Mouse (Mus musculus) neural tube, embryonic 14.5 days (tissue): ENCODE results near the gene Mzf1. TPM values are rescaled to one million over a fixed set of nuclear protein-coding genes. Genes with fewer than 3 reads are reported as not detected.

ENCODE experiments used
- ATAC-seq: fragments of 200-750 bp; cut with Nextera tagmentation; 2 replicates; pipeline ENCODE4 v1.8.0; 2017; ENCODE audit warnings: low read depth, mild to moderate bottlenecking, moderate TSS enrichment, moderate library complexity
- H3K27ac ChIP-seq: fragments of 300-500 bp; sonication (generic); 2 replicates; pipeline ENCODE4 v1.5.1; 2014; ENCODE audit warnings: low read depth, mild to moderate bottlenecking, control low read depth, low read length, moderate library complexity, mixed read lengths
- H3K27me3 ChIP-seq: fragments of 300-500 bp; sonication (generic); 2 replicates; pipeline ENCODE4 v1.6.1; 2014; ENCODE audit warnings: low read length; ENCODE audit not compliant: control insufficient read depth, insufficient read depth
- H3K36me3 ChIP-seq: fragments of 300-500 bp; sonication (generic); 2 replicates; pipeline ENCODE4 v1.6.1; 2014; ENCODE audit warnings: low read length, mixed read lengths; ENCODE audit not compliant: control insufficient read depth, insufficient read depth
- H3K4me1 ChIP-seq: fragments of 300-500 bp; sonication (generic); 2 replicates; pipeline ENCODE4 v1.6.1; 2014; ENCODE audit warnings: low read length; ENCODE audit not compliant: control insufficient read depth, insufficient read depth
- H3K4me2 ChIP-seq: fragments of 300-500 bp; sonication (generic); 2 replicates; pipeline ENCODE4 v1.6.1; 2014; ENCODE audit warnings: mild to moderate bottlenecking, low read depth, low read length, control low read depth
- H3K4me3 ChIP-seq: fragments of 300-500 bp; sonication (generic); 2 replicates; pipeline ENCODE4 v1.5.1; 2014; ENCODE audit warnings: low read depth, low read length, control low read depth, mixed read lengths
- H3K9ac ChIP-seq: fragments of 300-500 bp; sonication (generic); replicated peaks from 2 replicates; pipeline ENCODE4 v1.6.1; 2014; ENCODE audit warnings: low read depth, mild to moderate bottlenecking, control low read depth, low read length, mixed read lengths
- H3K9me3 ChIP-seq: fragments of 300-500 bp; sonication (generic); 2 replicates; pipeline ENCODE4 v1.6.1; 2016; ENCODE audit warnings: low read length; ENCODE audit not compliant: control insufficient read depth
- WGBS: fragments of 180-500 bp; shearing (Covaris S2); extraction: QIAGEN DNeasy Blood & Tissue Kit; methylation state at CpG from one replicate; pipeline ENCODE4 v1.1.7; 2014; 5-methylcytosine and 5-hydroxymethylcytosine counted together
- polyA plus RNA-seq: library from polyadenylated mRNA; unstranded; fragments of >200 nt; fragmentation: Nextera tagmentation; extraction: Ambion mirVana; gene quantifications from 2 replicates; pipeline ENCODE4 v1.2.1, GENCODE M21; 2014

Gene Mzf1
- polyA plus RNA-seq, 1 experiment from 2014 or later, result 9.0 TPM

DNA sequence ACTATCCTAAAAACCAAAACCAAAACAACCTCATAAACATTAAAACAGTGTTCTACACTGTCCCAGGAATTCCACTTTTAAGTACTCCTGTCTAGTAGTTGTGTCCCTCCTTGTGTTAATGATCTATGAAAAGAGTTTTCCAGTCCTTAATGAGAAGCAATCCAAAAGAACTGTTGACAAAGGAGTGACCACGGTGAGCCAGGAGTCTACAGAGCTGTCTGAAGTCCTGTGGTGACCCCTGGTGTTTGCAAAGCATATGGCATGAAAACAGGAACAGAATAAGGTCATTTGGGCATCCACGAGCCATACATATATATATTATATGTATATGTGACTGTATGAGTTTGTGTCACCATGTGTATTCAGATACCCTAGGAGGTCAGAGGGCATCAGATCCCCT, 8.5 kb downstream of the Mzf1 start:
- WGBS, result 12% methylated on average over 2 of the region's 2 CpGs
- ATAC-seq, result peak; percentile 44

DNA sequence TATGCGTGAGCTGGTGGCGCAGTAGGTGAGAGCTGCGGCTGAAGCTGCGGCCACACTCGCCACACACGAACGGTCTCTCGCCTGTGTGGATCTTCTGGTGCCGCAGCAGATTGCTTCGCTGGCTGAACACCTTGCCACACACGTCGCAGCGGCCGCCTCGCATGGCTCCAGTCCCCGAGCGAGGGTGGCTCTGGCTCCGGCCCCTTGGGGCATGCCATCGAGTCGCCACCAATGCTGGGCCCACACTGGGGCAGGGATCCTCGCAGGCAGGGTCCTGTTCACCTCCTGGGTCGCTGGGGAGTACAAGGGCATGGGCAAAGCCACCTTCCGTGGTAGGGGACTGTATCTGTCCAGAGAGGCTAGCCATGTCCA, 10.3 kb downstream of the Mzf1 start:
- WGBS, result 3% methylated on average over 23 of the region's 23 CpGs
- Histone ChIP-seq H3K4me3 (peak overlapping the region; percentile 44), H3K4me1 (0 out of 2 replicates have a peak, but pooled peaks cover 8% of the 10 kb centered on the region), H3K27me3 (peaks cover 18% of the 10 kb centered on the region), H3K4me2 (peak overlapping the region; percentile 87), H3K36me3 (no peaks in the 10 kb centered on the region), H3K9me3 (no peaks in the 10 kb centered on the region), H3K27ac (peak overlapping the region; percentile 71), H3K9ac (peak overlapping the region; percentile 72)
- no peak; the same call in none of the 2 replicates for ATAC-seq

More for the DNA sequence above, 8.5 kb downstream of the Mzf1 start:
- no peaks in the 10 kb centered on the region for H3K9me3 ChIP-seq
- H3K4me3 ChIP-seq, result no peak overlapping the region
- H3K4me2 ChIP-seq, result no peak overlapping the region
- no peaks in the 10 kb centered on the region for H3K36me3 ChIP-seq
- no peak overlapping the region for H3K9ac ChIP-seq
- peaks cover 18% of the 10 kb centered on the region for H3K27me3 ChIP-seq
- H3K27ac ChIP-seq, result no peak overlapping the region
- 0 out of 2 replicates have a peak, but pooled peaks cover 8% of the 10 kb centered on the region for H3K4me1 ChIP-seq

DNA sequence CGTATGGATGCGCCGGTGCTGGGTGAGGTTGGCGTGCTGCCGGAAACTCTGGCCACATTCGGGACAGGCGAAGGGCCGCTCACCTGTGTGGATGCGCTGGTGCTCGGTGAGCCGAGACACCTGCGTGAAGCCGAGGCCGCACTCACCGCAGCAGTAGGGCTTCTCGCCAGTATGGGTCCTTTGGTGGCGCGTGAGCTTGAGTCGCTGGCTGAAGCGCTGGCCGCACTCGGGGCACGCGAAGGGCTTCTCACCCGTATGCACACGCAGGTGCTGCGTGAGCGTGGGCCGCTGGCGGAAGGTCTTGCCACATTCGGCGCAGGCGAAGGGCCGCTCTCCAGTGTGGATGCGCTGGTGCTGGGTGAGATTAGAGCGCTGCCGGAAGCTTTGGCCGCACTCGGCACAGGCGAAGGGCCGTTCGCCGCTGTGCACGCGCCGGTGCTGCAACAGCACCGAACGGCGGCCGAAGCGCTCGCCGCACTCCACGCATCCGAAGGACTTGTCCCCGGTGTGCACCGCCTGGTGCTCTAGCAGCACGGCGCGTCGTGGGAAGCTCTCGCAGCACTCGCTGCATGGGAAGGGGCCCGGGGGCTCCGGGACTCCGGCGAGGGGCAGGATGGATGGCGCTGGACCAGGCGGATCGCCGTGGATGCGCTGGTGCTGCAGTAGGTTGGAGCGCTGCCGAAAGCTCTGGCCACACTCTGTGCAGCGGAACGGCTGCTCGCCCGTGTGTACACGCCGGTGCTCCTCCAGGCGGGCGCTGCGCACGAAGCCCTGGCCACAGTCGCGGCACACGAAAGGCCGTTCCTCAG, 10.9 kb downstream of the Mzf1 start:
- H3K27me3 ChIP-seq, result peaks cover 18% of the 10 kb centered on the region
- H3K36me3 ChIP-seq, result no peaks in the 10 kb centered on the region
- H3K4me3 ChIP-seq, result peak overlapping the region; percentile 44
- peak overlapping the region; percentile 87 for H3K4me2 ChIP-seq
- no peaks in the 10 kb centered on the region for H3K9me3 ChIP-seq
- WGBS, result 5% methylated on average over 80 of the region's 88 CpGs
- H3K9ac ChIP-seq, result peak overlapping the region; percentile 72
- peak; percentile 52 for ATAC-seq
- H3K4me1 ChIP-seq, result peaks cover 11% of the 10 kb centered on the region; the same call in 1 of the 2 replicates
- peak overlapping the region; percentile 71 for H3K27ac ChIP-seq

DNA sequence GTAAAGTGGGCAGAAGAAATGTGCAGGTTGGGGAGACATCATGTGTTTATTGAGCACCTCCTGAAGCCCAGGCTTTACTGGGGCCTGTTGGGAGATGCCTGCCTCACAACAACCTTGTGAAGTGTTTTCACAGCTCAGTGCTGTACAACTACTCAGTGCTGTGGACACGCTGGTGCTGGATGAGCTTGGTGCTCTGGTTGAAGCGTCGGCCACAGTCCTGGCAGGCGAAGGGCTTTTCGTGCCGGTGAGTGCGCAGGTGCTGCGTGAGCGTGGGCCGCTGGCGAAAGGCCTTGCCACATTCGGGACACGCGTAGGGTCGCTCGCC, 11.5 kb downstream of the Mzf1 start:
- Histone ChIP-seq H3K36me3 (no peaks in the 10 kb centered on the region), H3K27ac (no peak overlapping the region), H3K4me1 (peaks cover 13% of the 10 kb centered on the region; the same call in 1 of the 2 replicates), H3K4me3 (peak overlapping the region; percentile 44), H3K9me3 (no peaks in the 10 kb centered on the region), H3K27me3 (peaks cover 18% of the 10 kb centered on the region), H3K9ac (no peak overlapping the region), H3K4me2 (peak overlapping the region; percentile 87)
- whole genome bisulfite sequencing, result 39% methylated on average over 16 of the region's 16 CpGs
- ATAC-seq, result no peak

DNA sequence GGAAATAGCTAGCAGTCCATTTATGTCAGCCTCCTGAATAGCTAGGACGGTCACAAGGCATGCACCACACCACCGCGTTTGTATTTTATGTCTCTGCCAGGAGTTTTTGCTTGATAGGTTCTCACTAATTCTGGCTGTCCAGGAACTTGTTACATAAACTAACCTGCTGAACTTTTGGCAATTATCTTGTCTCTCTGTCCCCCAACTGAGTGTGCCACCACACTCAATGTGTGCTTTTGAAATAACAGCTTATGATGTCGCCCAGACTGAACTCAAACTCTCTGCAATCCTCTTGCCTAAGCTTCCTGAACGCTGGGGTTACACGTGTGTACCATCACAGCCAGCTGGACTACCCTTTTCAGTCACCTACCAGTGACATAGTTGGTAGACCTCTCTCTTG, 12.1 kb downstream of the Mzf1 start:
- Histone ChIP-seq H3K9me3 (no peaks in the 10 kb centered on the region), H3K27ac (no peak overlapping the region), H3K27me3 (peaks cover 18% of the 10 kb centered on the region), H3K9ac (no peak overlapping the region), H3K4me3 (no peak overlapping the region), H3K4me1 (peaks cover 13% of the 10 kb centered on the region; the same call in 1 of the 2 replicates), H3K36me3 (no peaks in the 10 kb centered on the region), H3K4me2 (no peak overlapping the region)
- no peak for ATAC-seq
- WGBS, result 83% methylated on average over 6 of the region's 6 CpGs

- no peak overlapping the region for H3K27ac ChIP-seq
- no peaks in the 10 kb centered on the region for H3K9me3 ChIP-seq
- no peak for ATAC-seq
- peaks cover 2% of the 10 kb centered on the region; the same call in 1 of the 2 replicates for H3K36me3 ChIP-seq
- peaks cover 20% of the 10 kb centered on the region; the same call in 1 of the 2 replicates for H3K4me1 ChIP-seq
- no peak overlapping the region for H3K4me3 ChIP-seq
- 77% methylated on average over 1 of the region's 1 CpGs for WGBS
- no peak overlapping the region for H3K9ac ChIP-seq
- H3K4me2 ChIP-seq, result no peak overlapping the region
- H3K27me3 ChIP-seq, result peaks cover 18% of the 10 kb centered on the region
These were observed 13.3 kb downstream of the Mzf1 start for GRCm38 (mm10) chr7:13041256-13041655.

- H3K27ac ChIP-seq, result no peak overlapping the region
- H3K27me3 ChIP-seq, result peaks cover 12% of the 10 kb centered on the region
- no peak for ATAC-seq
These were observed 15.4 kb downstream of the Mzf1 start for GRCm38 (mm10) chr7:13039181-13039580.

DNA sequence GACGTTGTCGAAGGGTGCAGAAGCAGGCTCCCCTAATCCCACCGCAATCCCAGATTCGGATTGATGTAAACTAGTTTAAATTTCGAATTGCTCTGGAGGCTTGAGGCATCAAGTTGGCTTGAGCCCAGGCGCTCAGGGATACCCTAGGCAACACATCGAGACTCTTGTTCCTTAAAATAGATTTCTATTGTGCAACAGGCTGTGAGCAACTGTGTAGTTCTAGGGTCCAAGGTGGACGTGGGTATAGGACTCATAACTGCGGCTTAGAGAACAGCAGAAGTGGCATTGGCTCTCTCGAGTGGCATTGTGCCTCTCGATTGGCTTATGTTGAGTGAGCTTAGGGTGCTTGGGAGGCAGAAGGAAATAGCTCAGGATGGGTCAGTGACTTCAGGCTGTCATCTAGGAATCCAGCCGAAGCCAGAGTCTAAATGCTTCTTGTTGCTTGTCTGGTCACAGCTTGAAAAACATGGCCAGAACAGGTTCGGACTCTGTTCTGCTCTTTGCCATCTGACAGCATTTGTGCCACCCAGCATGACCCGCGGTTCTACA, 15.9 kb downstream of the Mzf1 start:
- H3K9me3 ChIP-seq, result no peaks in the 10 kb centered on the region
- H3K4me1 ChIP-seq, result peaks cover 23% of the 10 kb centered on the region
- H3K9ac ChIP-seq, result peak overlapping the region; percentile 89
- peak overlapping the region; percentile 78 for H3K4me2 ChIP-seq
- WGBS, result 23% methylated on average over 15 of the region's 15 CpGs
- H3K27ac ChIP-seq, result peak overlapping the region; percentile 100
- H3K36me3 ChIP-seq, result peaks cover 15% of the 10 kb centered on the region
- no peak for ATAC-seq
- H3K27me3 ChIP-seq, result peaks cover 9% of the 10 kb centered on the region
- peak overlapping the region; percentile 62 for H3K4me3 ChIP-seq

More at GRCm38 (mm10) chr7:13039181-13039580, 15.4 kb downstream of the Mzf1 start:
- Histone ChIP-seq H3K4me1 (peaks cover 23% of the 10 kb centered on the region; the same call in 1 of the 2 replicates), H3K9ac (peak overlapping the region; percentile 89; the same call in 1 of the 2 replicates), H3K4me2 (peak overlapping the region; percentile 78; the same call in 1 of the 2 replicates), H3K9me3 (no peaks in the 10 kb centered on the region), H3K36me3 (peaks cover 15% of the 10 kb centered on the region), H3K4me3 (no peak overlapping the region)
- WGBS, result 97% methylated on average over 1 of the region's 1 CpGs
